Mouse (Mus musculus) adrenal gland, postnatal 0 days (tissue): ENCODE results near the gene Snai3. TPM values are rescaled to one million over a fixed set of nuclear protein-coding genes. Genes with fewer than 3 reads are reported as not detected.

Experiments
- microRNA-seq: library from miRNA; unstranded; fragments of <30 nt; microRNA quantifications from one replicate; pipeline ENCODE4, GENCODE M21; 2016; ENCODE audit warnings: borderline replicate concordance; ENCODE audit not compliant: insufficient number of aligned reads
- polyA plus RNA-seq: library from polyadenylated mRNA; unstranded; fragments of >200 nt; fragmentation: Nextera tagmentation; extraction: Ambion mirVana; gene quantifications from 2 replicates; pipeline ENCODE4 v1.2.1, GENCODE M21; 2015

Gene Snai3
- polyA plus RNA-seq: 0.25 TPM in 1 of 2 replicates, not detected in the other

DNA sequence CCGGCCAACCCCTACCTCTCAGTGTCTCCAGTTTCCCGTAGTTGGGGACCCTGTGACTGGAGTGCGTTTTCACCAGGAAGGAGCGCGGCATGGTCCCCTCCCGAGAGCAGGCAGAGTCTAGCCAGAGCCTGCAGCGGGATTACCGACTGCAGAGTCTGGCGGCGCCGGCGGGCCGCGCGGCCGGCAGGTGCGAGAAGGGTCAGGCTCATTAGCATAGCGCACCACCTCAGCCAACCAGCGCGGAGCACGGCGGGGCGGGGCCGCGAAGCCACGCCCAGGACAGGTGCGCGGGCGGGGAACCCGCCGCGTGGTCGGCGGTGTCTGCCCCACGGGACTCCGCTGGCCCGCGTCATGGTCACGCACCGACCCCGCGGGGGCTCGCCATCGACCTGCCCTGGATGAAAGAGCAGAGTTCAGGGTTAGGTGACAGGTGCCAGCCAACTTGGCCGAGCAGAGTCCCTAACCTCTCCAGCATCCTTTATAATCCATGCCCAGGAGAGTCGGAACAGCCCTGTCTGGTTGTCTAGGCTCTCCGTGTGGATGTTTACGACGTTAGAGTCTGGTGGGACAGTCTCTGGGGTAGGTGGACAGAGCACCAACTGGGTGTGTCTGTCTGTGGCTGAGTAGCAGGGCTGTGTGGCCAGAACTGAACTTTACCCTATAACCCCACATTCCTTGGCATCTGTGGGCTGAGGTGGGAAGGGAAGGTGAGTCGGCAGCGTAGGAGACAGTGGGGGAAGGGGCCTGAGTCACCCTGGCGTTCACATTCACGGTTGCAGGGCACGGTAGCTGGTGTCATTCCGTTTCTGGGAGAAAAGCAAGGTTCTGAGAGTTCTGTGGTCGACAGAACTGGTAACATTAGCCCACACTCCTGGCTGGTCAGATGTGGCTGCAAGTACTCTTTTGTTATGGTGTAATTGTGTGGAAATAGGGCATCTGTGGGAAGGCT lies at the start of gene Snai3:
Snai3 (minus strand) TSS at position 210 of the 949 bp plus-strand sequence.

GRCm38 (mm10) chr8:122475580-122476320 lies 15.2 kb upstream of the Snai3 start, which contains the start of the genes Rnf166 and Ctu2:
Gene Rnf166, minus strand, starts transcription at chr8:122476064.
Gene Ctu2, plus strand, starts transcription at chr8:122476143.

GRCm38 (mm10) chr8:122443262-122444006 lies 17.1 kb downstream of the Snai3 start, which contains the start of gene Mvd:
Gene Mvd, minus strand, starts transcription at chr8:122443422.

GRCm38 (mm10) chr8:122432443-122433268 lies 27.9 kb downstream of the Snai3 start, which contains the start of gene Cyba:
Gene Cyba, minus strand, starts transcription at chr8:122432930.

DNA sequence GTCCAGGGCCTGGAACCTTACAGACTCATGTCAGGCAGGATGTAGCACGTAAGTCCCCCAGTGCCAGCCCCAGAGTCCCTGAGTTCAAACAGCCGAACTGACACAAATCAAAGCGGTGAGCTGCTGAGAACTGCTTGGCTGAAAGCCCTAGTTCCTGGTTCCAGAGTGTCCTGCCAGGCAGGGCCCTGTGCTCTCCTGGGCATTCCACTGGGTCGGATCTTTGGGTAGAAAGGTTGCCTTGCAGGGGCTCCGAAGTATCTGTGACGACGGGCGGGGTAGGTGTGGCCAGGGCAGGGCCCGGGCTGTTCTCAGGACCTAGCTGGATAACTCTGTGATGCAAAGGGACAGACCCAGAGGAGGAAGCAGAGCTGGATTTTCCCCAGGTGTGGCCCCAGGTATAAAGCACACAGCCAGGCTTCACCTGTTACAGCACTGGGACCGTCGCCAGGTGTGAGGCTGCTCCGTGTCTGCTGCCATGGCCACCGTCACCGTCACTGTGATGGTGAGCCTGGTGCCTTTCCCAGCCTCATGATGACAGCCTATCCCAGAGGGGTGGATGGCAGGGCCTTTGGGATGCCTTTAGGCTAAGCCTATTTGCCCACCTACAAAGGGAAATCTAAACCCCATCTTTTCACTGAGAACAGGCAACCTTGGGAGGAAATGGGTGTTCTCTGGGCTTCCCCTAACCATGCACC lies 39.0 kb downstream of the Snai3 start, which contains the start of gene Il17c:
Il17c (plus strand) TSS at position 645 of the 695 bp plus-strand sequence.

Small RNA genes within 50 kb of the gene (microRNA-seq; reads per million reads assigned to microRNA genes)
- gene Gm24366: not detected

Other genes starting within 250 kb of the Snai3 start
- 2.3 and 2.8 TPM in 2 replicates for gene Zfpm1, start 178.6 kb downstream of the Snai3 start, polyA plus RNA-seq
- not detected in 2 replicates for gene Trhr2, start 100.0 kb downstream of the Snai3 start, polyA plus RNA-seq
- 17.6 and 22.7 TPM in 2 replicates for gene Zc3h18, start 84.1 kb downstream of the Snai3 start, polyA plus RNA-seq
- gene Il17c, start 38.7 kb downstream of the Snai3 start, polyA plus RNA-seq: not detected in 2 replicates
- 188 and 275 TPM in 2 replicates for gene Cyba, start 27.8 kb downstream of the Snai3 start, polyA plus RNA-seq
- gene Mvd, start 17.3 kb downstream of the Snai3 start, polyA plus RNA-seq: 10.1 and 16.3 TPM in 2 replicates
- 41.4 and 63.3 TPM in 2 replicates for gene Rnf166, start 15.3 kb upstream of the Snai3 start, polyA plus RNA-seq
- gene Ctu2, start 15.4 kb upstream of the Snai3 start, polyA plus RNA-seq: 34.9 and 38.0 TPM in 2 replicates
- 7.1 and 9.4 TPM in 2 replicates for gene Piezo1, start 90.6 kb upstream of the Snai3 start, polyA plus RNA-seq
- gene Cdt1, start 107.3 kb upstream of the Snai3 start, polyA plus RNA-seq: 13.8 and 15.6 TPM in 2 replicates
- 274 and 460 TPM in 2 replicates for gene Aprt, start 116.2 kb upstream of the Snai3 start, polyA plus RNA-seq
- gene Galns, start 150.7 kb upstream of the Snai3 start, polyA plus RNA-seq: 11.5 and 11.6 TPM in 2 replicates
- 86.4 and 92.9 TPM in 2 replicates for gene Trappc2l, start 150.9 kb upstream of the Snai3 start, polyA plus RNA-seq
- not detected in 2 replicates for gene Pabpn1l, start 162.0 kb upstream of the Snai3 start, polyA plus RNA-seq
- 2.4 and 3.4 TPM in 2 replicates for gene Cbfa2t3, start 238.4 kb upstream of the Snai3 start, polyA plus RNA-seq